Mouse (Mus musculus) lung, postnatal 0 days (tissue): Measurements from ENCODE around the gene Pabpn1. TPM values are rescaled to one million over a fixed set of nuclear protein-coding genes. Genes with fewer than 3 reads are reported as not detected.

ENCODE experiments used
- ATAC-seq: fragments of 200-750 bp; cut with Nextera tagmentation; 2 replicates; pipeline ENCODE4 v1.8.0; 2017; ENCODE audit warnings: moderate library complexity
- DNase-seq: peaks from one replicate; pipeline ENCODE4 v3.0.0-alpha.2; 2016; ENCODE audit warnings: low spot score
- H3K27ac ChIP-seq: fragments of 300-500 bp; sonication (generic); 2 replicates; pipeline ENCODE4 v1.5.1; 2014; ENCODE audit warnings: antibody characterized with exemption, mild to moderate bottlenecking, low read length, mixed read lengths
- H3K27me3 ChIP-seq: fragments of 300-500 bp; sonication (generic); replicated peaks from 2 replicates; pipeline ENCODE4 v1.6.1; 2014; ENCODE audit warnings: low read length, mixed read lengths; ENCODE audit not compliant: insufficient read depth
- H3K36me3 ChIP-seq: fragments of 300-500 bp; sonication (generic); 2 replicates; pipeline ENCODE4 v1.6.1; 2014; ENCODE audit warnings: low read length, mixed read lengths; ENCODE audit not compliant: insufficient read depth
- H3K4me1 ChIP-seq: fragments of 300-500 bp; sonication (generic); 2 replicates; pipeline ENCODE4 v1.6.1; 2014; ENCODE audit warnings: antibody characterized with exemption, low read depth, low read length, mixed read lengths; ENCODE audit not compliant: insufficient read depth
- H3K4me2 ChIP-seq: fragments of 300-500 bp; sonication (generic); replicated peaks from 2 replicates; pipeline ENCODE4 v1.6.1; 2014; ENCODE audit warnings: low read depth, mild to moderate bottlenecking, low read length, moderate library complexity, mixed read lengths
- H3K4me3 ChIP-seq: fragments of 300-500 bp; sonication (generic); 2 replicates; pipeline ENCODE4 v1.5.1; 2014; ENCODE audit warnings: low read depth, low read length
- H3K9ac ChIP-seq: fragments of 300-500 bp; sonication (generic); replicated peaks from 2 replicates; pipeline ENCODE4 v1.6.1; 2014; ENCODE audit warnings: low read depth, mild to moderate bottlenecking
- H3K9me3 ChIP-seq: fragments of 300-500 bp; sonication (generic); 2 replicates; pipeline ENCODE4 v1.6.1; 2016; ENCODE audit warnings: low read length, mixed read lengths
- CTCF ChIP-seq: IDR thresholded peaks from 2 replicates; pipeline ENCODE4 v1.5.1; 2016; ENCODE audit warnings: antibody characterized with exemption, mild to moderate bottlenecking
- EP300 ChIP-seq: IDR thresholded peaks from 2 replicates; pipeline ENCODE4 v1.6.1; 2016; ENCODE audit warnings: antibody characterized with exemption, mild to moderate bottlenecking, control low read depth
- WGBS: fragments of 180-500 bp; shearing (Covaris S2); extraction: QIAGEN DNeasy Blood & Tissue Kit; methylation state at CpG from one replicate; pipeline ENCODE4 v1.1.7; 2014; 5-methylcytosine and 5-hydroxymethylcytosine counted together
- polyA plus RNA-seq: library from polyadenylated mRNA; unstranded; fragments of >200 nt; fragmentation: Nextera tagmentation; extraction: Ambion mirVana; gene quantifications from 2 replicates; pipeline ENCODE4 v1.2.1, GENCODE M21; 2015

The Pabpn1 gene
- polyA plus RNA-seq, 1 experiment from 2014 or later, result 66.1 TPM

DNA sequence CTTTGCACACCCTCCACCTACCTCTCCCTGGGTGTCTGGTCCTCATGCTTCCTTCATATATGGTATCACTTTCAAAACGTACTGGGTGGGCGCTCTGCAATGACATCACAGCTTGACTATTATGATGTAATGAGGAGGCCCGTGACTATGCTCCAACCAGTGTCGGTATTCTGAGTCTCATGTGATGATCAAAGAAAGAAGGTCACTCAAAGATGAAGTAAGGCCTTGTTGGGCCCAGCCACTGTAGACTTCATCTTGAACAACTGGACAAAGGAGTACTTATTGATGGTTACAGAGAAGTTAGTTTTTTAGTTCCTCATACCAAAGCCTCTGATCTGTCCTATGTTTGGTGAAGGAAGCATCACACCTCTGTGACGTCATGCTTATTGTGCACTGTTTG is 21.4 kb upstream of the Pabpn1 start, which contains the start of gene Homez:
Gene Homez, minus strand, starts transcription at position 101 of the 400 bp plus-strand sequence.
- H3K4me2 ChIP-seq, result no peak within 1 kb of the TSS
- no peaks in the 10 kb centered on the region for H3K36me3 ChIP-seq
- H3K4me1 ChIP-seq, result peaks cover 3% of the 10 kb centered on the region; the same call in 1 of the 2 replicates
- ATAC-seq, result no peak
- WGBS, result 85% methylated on average over 5 of the region's 5 CpGs
- H3K4me3 ChIP-seq, result no peak within 1 kb of the TSS
- H3K27me3 ChIP-seq, result no peaks in the 10 kb centered on the region
- H3K27ac ChIP-seq, result no peak within 1 kb of the TSS
- no peak for DNase-seq
- no peak for TF ChIP-seq CTCF
- TF ChIP-seq EP300, result no peak
- no peaks in the 10 kb centered on the region for H3K9me3 ChIP-seq
- H3K9ac ChIP-seq, result no peak within 1 kb of the TSS

DNA sequence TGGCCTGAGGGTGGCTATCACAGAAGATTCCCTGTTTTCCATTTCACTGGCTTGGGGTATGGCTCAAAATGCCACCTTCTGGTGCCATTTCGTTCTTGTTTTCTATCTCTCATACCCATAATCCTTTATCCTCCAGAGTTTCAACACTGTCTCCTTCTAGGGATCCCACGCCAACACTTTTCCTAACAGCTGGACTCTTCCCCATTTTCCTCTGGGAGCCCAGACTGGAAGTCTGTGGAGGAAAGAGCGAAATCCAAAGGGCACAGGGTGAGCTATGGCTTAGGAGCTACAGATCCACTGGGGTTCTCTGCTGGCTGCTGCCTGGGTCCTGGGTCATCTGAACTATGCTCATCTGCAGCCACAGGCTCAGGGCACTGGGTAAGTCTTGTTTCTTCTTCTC is 18.1 kb upstream of the Pabpn1 start:
- Histone ChIP-seq H3K4me3 (no peak overlapping the region), H3K36me3 (no peaks in the 10 kb centered on the region), H3K9ac (no peak overlapping the region), H3K9me3 (no peaks in the 10 kb centered on the region), H3K4me2 (no peak overlapping the region), H3K4me1 (peaks cover 10% of the 10 kb centered on the region; the same call in 1 of the 2 replicates), H3K27ac (no peak overlapping the region), H3K27me3 (no peaks in the 10 kb centered on the region)
- ATAC-seq, result no peak
- 87% methylated on average over 3 of the region's 3 CpGs for WGBS
- no peak for TF ChIP-seq EP300
- no peak for TF ChIP-seq CTCF
- DNase-seq, result no peak

DNA sequence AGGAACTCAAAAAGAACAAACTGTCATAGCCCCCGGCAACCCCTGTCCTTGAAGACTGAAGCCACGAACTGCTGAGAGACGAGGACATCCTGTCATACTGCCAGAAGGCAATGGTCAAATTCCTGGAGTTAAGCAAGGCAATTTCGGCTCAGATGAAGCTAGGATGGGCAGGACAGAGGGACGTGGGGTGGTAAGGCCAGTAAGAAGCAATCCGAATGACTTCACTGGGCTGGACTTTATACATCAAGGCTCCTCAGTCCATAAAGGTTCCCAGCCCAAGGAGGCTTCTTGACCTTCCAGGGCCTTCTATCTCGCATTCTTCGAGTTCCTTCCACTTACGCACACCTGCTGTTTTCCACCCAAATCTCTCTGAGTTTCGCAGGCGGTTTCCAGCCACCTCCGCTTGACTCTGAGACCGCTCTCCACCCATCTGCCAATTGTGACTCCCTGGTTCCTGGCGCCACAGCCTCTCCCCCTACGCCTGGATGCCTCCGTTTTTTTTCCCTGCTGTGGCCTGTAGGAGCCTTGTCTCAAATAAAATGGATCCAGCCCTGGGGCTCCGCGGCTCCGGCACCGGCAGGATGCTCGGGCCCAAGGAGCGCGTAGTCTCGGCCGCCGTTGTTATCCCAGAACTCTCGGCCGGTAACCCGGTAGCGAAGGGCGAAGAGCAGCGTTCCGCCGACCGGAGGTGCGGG is 16.3 kb upstream of the Pabpn1 start:
- Histone ChIP-seq H3K27me3 (no peaks in the 10 kb centered on the region), H3K36me3 (no peaks in the 10 kb centered on the region), H3K4me1 (peaks cover 10% of the 10 kb centered on the region; the same call in 1 of the 2 replicates), H3K9ac (peak overlapping the region; percentile 54), H3K4me3 (peak overlapping the region; percentile 70), H3K27ac (peak overlapping the region; percentile 83), H3K4me2 (peak overlapping the region; percentile 98), H3K9me3 (no peaks in the 10 kb centered on the region)
- TF ChIP-seq EP300 (no peak), CTCF (no peak)
- WGBS, result 3% methylated on average over 36 of the region's 36 CpGs
- ATAC-seq (peak; percentile 39), DNase-seq (peak; percentile 49)

DNA sequence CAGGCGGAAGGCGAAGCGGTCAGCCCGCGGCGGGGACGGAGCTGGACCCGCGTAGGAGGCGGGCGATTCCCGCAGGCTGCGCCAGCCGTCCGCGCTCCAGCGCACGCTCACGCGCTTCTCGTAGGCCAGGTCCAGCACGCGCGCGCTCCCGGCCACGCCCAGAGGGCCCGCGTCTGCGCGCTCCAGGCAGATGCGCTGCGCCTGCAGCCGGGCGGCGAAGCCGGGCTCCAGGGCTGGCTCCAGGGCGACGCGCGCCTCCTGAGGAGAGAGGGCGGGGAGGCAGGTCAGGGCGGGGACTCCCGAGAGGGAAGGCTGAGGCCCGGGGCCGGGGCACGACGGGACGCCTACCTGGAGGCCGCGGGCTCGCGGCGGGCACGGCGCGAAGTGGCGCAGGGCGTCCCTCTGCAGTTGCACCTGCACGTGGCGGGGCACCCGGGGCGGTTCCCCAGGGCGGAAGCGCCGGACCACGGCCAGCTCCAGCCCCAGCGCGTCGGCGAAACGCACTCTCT is 15.7 kb upstream of the Pabpn1 start:
- Histone ChIP-seq H3K4me3 (peak overlapping the region; percentile 70), H3K4me1 (peaks cover 10% of the 10 kb centered on the region; the same call in 1 of the 2 replicates), H3K36me3 (no peaks in the 10 kb centered on the region), H3K4me2 (peak overlapping the region; percentile 98), H3K27ac (peak overlapping the region; percentile 83), H3K27me3 (no peaks in the 10 kb centered on the region), H3K9me3 (no peaks in the 10 kb centered on the region), H3K9ac (peak overlapping the region; percentile 54)
- peak; percentile 93 for DNase-seq
- under 1% methylated on average over 53 of the region's 72 CpGs for WGBS
- ATAC-seq, result peak; percentile 93
- TF ChIP-seq CTCF (no peak), EP300 (no peak)

DNA sequence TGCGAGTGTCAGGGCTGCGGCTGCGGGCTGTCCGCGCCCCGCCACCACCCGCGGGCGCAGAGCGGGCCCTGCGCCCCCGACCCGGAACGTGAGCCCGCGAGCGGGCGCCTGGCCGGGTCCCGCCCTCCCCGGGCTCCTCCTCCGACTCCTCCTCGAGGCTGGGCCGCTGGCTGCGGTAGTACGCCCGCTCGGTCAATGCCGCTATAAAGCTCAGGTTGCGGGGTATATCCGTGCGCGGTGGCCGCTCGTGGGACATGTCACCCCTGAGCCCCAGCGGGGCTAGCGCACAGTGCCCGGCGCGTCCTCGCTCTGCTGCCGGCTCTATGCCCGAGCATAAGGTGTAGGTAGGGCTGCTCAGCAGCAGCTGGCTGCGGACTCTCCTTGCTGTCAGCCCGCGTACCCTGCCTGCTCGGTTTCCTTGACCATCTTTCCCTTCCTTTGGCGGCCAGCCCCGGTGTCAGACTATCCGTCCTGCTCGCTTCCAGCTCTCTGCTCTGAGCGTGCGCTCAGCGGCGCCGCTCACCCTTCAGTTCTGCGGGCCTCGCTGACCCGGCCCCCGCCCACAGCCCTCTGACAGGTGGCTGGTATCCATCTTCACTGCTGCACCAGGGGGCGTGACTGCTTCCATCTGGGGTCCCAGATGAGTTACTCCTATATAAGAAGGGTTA is 15.1 kb upstream of the Pabpn1 start, which contains the start of gene Ppp1r3e:
Gene Ppp1r3e, minus strand, starts transcription at position 503 of the 668 bp plus-strand sequence.
- Histone ChIP-seq H3K9me3 (no peaks in the 10 kb centered on the region), H3K4me3 (peak within 1 kb of the TSS; percentile 70), H3K36me3 (no peaks in the 10 kb centered on the region), H3K9ac (peak within 1 kb of the TSS; percentile 54), H3K27ac (peak within 1 kb of the TSS; percentile 83), H3K4me2 (peak within 1 kb of the TSS; percentile 98), H3K4me1 (peaks cover 10% of the 10 kb centered on the region; the same call in 1 of the 2 replicates), H3K27me3 (no peaks in the 10 kb centered on the region)
- DNase-seq (peak; percentile 69), ATAC-seq (peak; percentile 78)
- TF ChIP-seq CTCF (no peak), EP300 (no peak)
- WGBS, result 2% methylated on average over 44 of the region's 61 CpGs
